Mouse (Mus musculus) hindbrain, embryonic 15.5 days (tissue): ENCODE results near the gene Nudt4. TPM values are rescaled to one million over a fixed set of nuclear protein-coding genes. Genes with fewer than 3 reads are reported as not detected.

Experiments used
- ATAC-seq: fragments of 200-750 bp; cut with Nextera tagmentation; 2 replicates; pipeline ENCODE4 v1.8.0; 2017; ENCODE audit warnings: low read depth, moderate number of reproducible peaks, moderate TSS enrichment; ENCODE audit not compliant: low FRiP score
- H3K27ac ChIP-seq: fragments of 300-500 bp; sonication (generic); replicated peaks from 2 replicates; pipeline ENCODE4 v1.5.1; 2015; ENCODE audit warnings: mild to moderate bottlenecking, inconsistent platforms
- H3K27me3 ChIP-seq: fragments of 300-500 bp; sonication (generic); 2 replicates; pipeline ENCODE4 v1.6.1; 2015; ENCODE audit warnings: control low read depth, inconsistent platforms
- H3K36me3 ChIP-seq: fragments of 300-500 bp; sonication (generic); 2 replicates; pipeline ENCODE4 v1.6.1; 2015; ENCODE audit warnings: control low read depth, inconsistent platforms
- H3K4me1 ChIP-seq: fragments of 300-500 bp; sonication (generic); replicated peaks from 2 replicates; pipeline ENCODE4 v1.6.1; 2015; ENCODE audit warnings: control low read depth, inconsistent platforms
- H3K4me2 ChIP-seq: fragments of 300-500 bp; sonication (generic); 2 replicates; pipeline ENCODE4 v1.6.1; 2015; ENCODE audit warnings: moderate library complexity, mild to moderate bottlenecking, inconsistent platforms
- H3K4me3 ChIP-seq: fragments of 300-500 bp; sonication (generic); 2 replicates; pipeline ENCODE4 v1.5.1; 2015; ENCODE audit warnings: mild to moderate bottlenecking, inconsistent platforms
- H3K9ac ChIP-seq: fragments of 300-500 bp; sonication (generic); 2 replicates; pipeline ENCODE4 v1.6.1; 2015; ENCODE audit warnings: inconsistent platforms
- H3K9me3 ChIP-seq: fragments of 300-500 bp; sonication (generic); 2 replicates; pipeline ENCODE4 v1.6.1; 2016; ENCODE audit warnings: control low read depth, inconsistent platforms
- WGBS: fragments of 180-500 bp; shearing (Covaris S2); methylation state at CpG from one replicate; pipeline ENCODE4 v1.1.7; 2015; 5-methylcytosine and 5-hydroxymethylcytosine counted together
- polyA plus RNA-seq: library from polyadenylated mRNA; unstranded; fragments of >200 nt; fragmentation: Nextera tagmentation; extraction: Ambion mirVana; gene quantifications from 2 replicates; pipeline ENCODE4 v1.2.1, GENCODE M21; 2015

The Nudt4 gene
- polyA plus RNA-seq, 1 experiment from 2014 or later: 68.5 TPM

GRCm38 (mm10) chr10:95548154-95548826, 15.7 kb downstream of the Nudt4 start:
- Histone ChIP-seq H3K27me3 (no peaks in the 10 kb centered on the region), H3K36me3 (peaks cover 29% of the 10 kb centered on the region), H3K4me1 (peaks cover 9% of the 10 kb centered on the region), H3K4me3 (no peak overlapping the region), H3K9me3 (no peaks in the 10 kb centered on the region), H3K27ac (no peak overlapping the region), H3K4me2 (no peak overlapping the region), H3K9ac (no peak overlapping the region)
- WGBS: 81% methylated on average over 11 of the region's 11 CpGs
- ATAC-seq: no peak

- Histone ChIP-seq H3K4me1 (no peaks in the 10 kb centered on the region), H3K4me3 (no peak overlapping the region), H3K4me2 (no peak overlapping the region), H3K9ac (no peak overlapping the region), H3K36me3 (peaks cover 29% of the 10 kb centered on the region), H3K27ac (no peak overlapping the region), H3K9me3 (no peaks in the 10 kb centered on the region), H3K27me3 (no peaks in the 10 kb centered on the region)
- WGBS: 95% methylated on average over 2 of the region's 2 CpGs
- ATAC-seq: no peak
Measured at GRCm38 (mm10) chr10:95546178-95546577, 17.8 kb downstream of the Nudt4 start.

GRCm38 (mm10) chr10:95545051-95545450, 18.9 kb downstream of the Nudt4 start:
- no peaks in the 10 kb centered on the region for H3K27me3 ChIP-seq
- H3K4me1 ChIP-seq: no peaks in the 10 kb centered on the region
- H3K9ac ChIP-seq: no peak overlapping the region
- no peaks in the 10 kb centered on the region for H3K9me3 ChIP-seq
- no peak overlapping the region for H3K4me3 ChIP-seq
- 52% methylated on average over 4 of the region's 4 CpGs for WGBS
- no peak for ATAC-seq
- no peak overlapping the region for H3K4me2 ChIP-seq
- no peak overlapping the region for H3K27ac ChIP-seq
- peaks cover 29% of the 10 kb centered on the region for H3K36me3 ChIP-seq

GRCm38 (mm10) chr10:95544651-95545050, 19.3 kb downstream of the Nudt4 start:
- peaks cover 27% of the 10 kb centered on the region for H3K36me3 ChIP-seq
- WGBS: 72% methylated on average over 2 of the region's 2 CpGs
- H3K9ac ChIP-seq: no peak overlapping the region
- H3K27ac ChIP-seq: no peak overlapping the region
- H3K4me2 ChIP-seq: no peak overlapping the region
- no peaks in the 10 kb centered on the region for H3K4me1 ChIP-seq
- no peaks in the 10 kb centered on the region for H3K9me3 ChIP-seq
- no peak for ATAC-seq
- H3K27me3 ChIP-seq: no peaks in the 10 kb centered on the region
- no peak overlapping the region for H3K4me3 ChIP-seq

- no peak overlapping the region for H3K4me3 ChIP-seq
- no peak overlapping the region for H3K27ac ChIP-seq
- no peaks in the 10 kb centered on the region for H3K27me3 ChIP-seq
- no peaks in the 10 kb centered on the region for H3K4me1 ChIP-seq
- H3K36me3 ChIP-seq: peaks cover 24% of the 10 kb centered on the region
- no peak overlapping the region for H3K9ac ChIP-seq
- H3K4me2 ChIP-seq: no peak overlapping the region
- ATAC-seq: no peak
- no peaks in the 10 kb centered on the region for H3K9me3 ChIP-seq
Measured at GRCm38 (mm10) chr10:95544004-95544403, 19.9 kb downstream of the Nudt4 start.

GRCm38 (mm10) chr10:95543377-95543776, 20.6 kb downstream of the Nudt4 start:
- no peak for ATAC-seq
- peaks cover 22% of the 10 kb centered on the region for H3K36me3 ChIP-seq
- no peaks in the 10 kb centered on the region for H3K27me3 ChIP-seq
- no peak overlapping the region for H3K9ac ChIP-seq
- H3K27ac ChIP-seq: no peak overlapping the region
- 93% methylated on average over 2 of the region's 2 CpGs for WGBS
- H3K4me2 ChIP-seq: no peak overlapping the region
- H3K4me3 ChIP-seq: no peak overlapping the region
- H3K4me1 ChIP-seq: no peaks in the 10 kb centered on the region
- H3K9me3 ChIP-seq: no peaks in the 10 kb centered on the region

- H3K27me3 ChIP-seq: no peaks in the 10 kb centered on the region
- H3K4me2 ChIP-seq: no peak overlapping the region
- 95% methylated on average over 4 of the region's 4 CpGs for WGBS
- H3K9me3 ChIP-seq: no peaks in the 10 kb centered on the region
- no peak overlapping the region for H3K27ac ChIP-seq
- H3K4me1 ChIP-seq: no peaks in the 10 kb centered on the region
- no peak for ATAC-seq
- H3K9ac ChIP-seq: no peak overlapping the region
- H3K36me3 ChIP-seq: peaks cover 19% of the 10 kb centered on the region
- H3K4me3 ChIP-seq: no peak overlapping the region
Measured at GRCm38 (mm10) chr10:95542916-95543315, 21.0 kb downstream of the Nudt4 start.

- H3K4me2 ChIP-seq: no peak overlapping the region
- 91% methylated on average over 3 of the region's 3 CpGs for WGBS
Measured at GRCm38 (mm10) chr10:95539841-95540240, 24.1 kb downstream of the Nudt4 start.

GRCm38 (mm10) chr10:95539260-95539659, 24.7 kb downstream of the Nudt4 start:
- H3K9ac ChIP-seq: no peak overlapping the region
- 92% methylated on average over 3 of the region's 3 CpGs for WGBS
- H3K4me2 ChIP-seq: no peak overlapping the region
- no peaks in the 10 kb centered on the region for H3K4me1 ChIP-seq
- no peaks in the 10 kb centered on the region for H3K9me3 ChIP-seq
- no peaks in the 10 kb centered on the region for H3K27me3 ChIP-seq
- no peak overlapping the region for H3K27ac ChIP-seq
- no peak overlapping the region for H3K4me3 ChIP-seq
- no peaks in the 10 kb centered on the region; the same call in 1 of the 2 replicates for H3K36me3 ChIP-seq
- no peak for ATAC-seq

More at GRCm38 (mm10) chr10:95539841-95540240, 24.1 kb downstream of the Nudt4 start:
- no peaks in the 10 kb centered on the region for H3K9me3 ChIP-seq
- H3K4me3 ChIP-seq: no peak overlapping the region
- peaks cover 4% of the 10 kb centered on the region; the same call in 1 of the 2 replicates for H3K36me3 ChIP-seq
- ATAC-seq: no peak
- no peak overlapping the region for H3K27ac ChIP-seq
- no peak overlapping the region for H3K9ac ChIP-seq
- H3K27me3 ChIP-seq: no peaks in the 10 kb centered on the region
- no peaks in the 10 kb centered on the region for H3K4me1 ChIP-seq

GRCm38 (mm10) chr10:95536222-95536541, 27.8 kb downstream of the Nudt4 start:
- no peaks in the 10 kb centered on the region for H3K36me3 ChIP-seq
- no peaks in the 10 kb centered on the region for H3K9me3 ChIP-seq
- H3K9ac ChIP-seq: no peak overlapping the region
- WGBS: 87% methylated on average over 6 of the region's 6 CpGs
- H3K4me3 ChIP-seq: no peak overlapping the region
- no peak for ATAC-seq
- H3K27me3 ChIP-seq: no peaks in the 10 kb centered on the region
- no peak overlapping the region for H3K27ac ChIP-seq
- H3K4me1 ChIP-seq: 0 out of 2 replicates have a peak, but pooled peaks cover 3% of the 10 kb centered on the region
- H3K4me2 ChIP-seq: no peak overlapping the region

GRCm38 (mm10) chr10:95535399-95536221, 28.3 kb downstream of the Nudt4 start:
- no peak overlapping the region for H3K4me3 ChIP-seq
- H3K4me2 ChIP-seq: no peak overlapping the region
- no peaks in the 10 kb centered on the region for H3K27me3 ChIP-seq
- no peaks in the 10 kb centered on the region for H3K36me3 ChIP-seq
- no peak for ATAC-seq
- H3K9ac ChIP-seq: no peak overlapping the region
- WGBS: 90% methylated on average over 8 of the region's 8 CpGs
- H3K9me3 ChIP-seq: no peaks in the 10 kb centered on the region
- H3K27ac ChIP-seq: no peak overlapping the region
- peaks cover 7% of the 10 kb centered on the region; the same call in 1 of the 2 replicates for H3K4me1 ChIP-seq

- Histone ChIP-seq H3K4me3 (no peak overlapping the region), H3K27me3 (no peaks in the 10 kb centered on the region), H3K27ac (no peak overlapping the region), H3K36me3 (no peaks in the 10 kb centered on the region), H3K9ac (no peak overlapping the region), H3K4me1 (peaks cover 11% of the 10 kb centered on the region; the same call in 1 of the 2 replicates), H3K4me2 (no peak overlapping the region), H3K9me3 (no peaks in the 10 kb centered on the region)
- no peak for ATAC-seq
- 81% methylated on average over 7 of the region's 7 CpGs for WGBS
Measured at GRCm38 (mm10) chr10:95533382-95533781, 30.6 kb downstream of the Nudt4 start.
